Mouse (Mus musculus) CD4-positive helper T cell, adult 2 months (primary cell): Measurements from ENCODE around the gene D8Ertd738e.

Experiments
- DNase-seq: peaks from one replicate; pipeline ENCODE4 v3.0.0-alpha.2; 2012; ENCODE audit warnings: low read depth, missing footprints, low spot score

Gene D8Ertd738e

GRCm38 (mm10) chr8:84249257-84250170 lies at the start of gene D8Ertd738e:
TSS of gene D8Ertd738e (minus strand) at chr8:84249719.
- peak; percentile 96 for DNase-seq

DNA sequence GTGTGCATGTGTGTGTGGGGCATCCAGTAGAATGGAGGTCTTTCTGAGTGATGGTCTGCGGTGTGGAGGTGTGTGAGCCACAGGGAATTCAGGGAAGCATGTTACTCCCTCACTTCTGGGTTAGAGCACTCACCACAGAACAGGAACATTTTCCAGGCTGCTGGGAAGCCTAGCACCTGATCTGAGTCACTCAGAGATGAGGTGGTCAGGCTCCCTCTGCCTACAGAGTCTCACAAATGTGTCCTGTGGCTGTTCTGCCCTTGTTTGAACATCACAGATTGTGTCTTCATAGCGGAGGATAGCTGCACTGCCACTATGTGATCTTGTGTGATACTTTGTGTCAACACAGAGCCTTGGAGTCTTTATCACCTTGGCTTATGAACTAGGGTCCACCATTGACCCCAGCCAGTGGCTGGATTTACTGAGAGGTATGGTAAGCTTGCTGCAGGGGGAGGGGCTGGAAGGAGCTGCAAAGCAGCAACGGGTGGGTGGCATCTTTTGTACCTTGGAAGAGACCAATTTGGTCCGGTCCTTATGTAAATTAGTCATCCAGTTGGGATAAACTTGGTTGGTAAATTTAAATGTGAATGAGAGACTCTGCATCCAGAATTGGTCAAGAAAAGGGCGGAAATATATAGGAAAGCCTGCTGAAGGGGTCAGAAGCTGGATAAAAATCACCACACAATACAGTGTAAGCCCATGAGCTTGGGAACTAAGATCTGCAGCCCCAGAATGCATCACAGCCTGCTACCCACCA lies 47.7 kb upstream of the D8Ertd738e start:
- DNase-seq, result no peak

- peak; percentile 59 for DNase-seq
Measured at GRCm38 (mm10) chr8:84291688-84292087, 42.2 kb upstream of the D8Ertd738e start.

- DNase-seq, result no peak
Measured at GRCm38 (mm10) chr8:84291086-84291485, 41.6 kb upstream of the D8Ertd738e start.

DNA sequence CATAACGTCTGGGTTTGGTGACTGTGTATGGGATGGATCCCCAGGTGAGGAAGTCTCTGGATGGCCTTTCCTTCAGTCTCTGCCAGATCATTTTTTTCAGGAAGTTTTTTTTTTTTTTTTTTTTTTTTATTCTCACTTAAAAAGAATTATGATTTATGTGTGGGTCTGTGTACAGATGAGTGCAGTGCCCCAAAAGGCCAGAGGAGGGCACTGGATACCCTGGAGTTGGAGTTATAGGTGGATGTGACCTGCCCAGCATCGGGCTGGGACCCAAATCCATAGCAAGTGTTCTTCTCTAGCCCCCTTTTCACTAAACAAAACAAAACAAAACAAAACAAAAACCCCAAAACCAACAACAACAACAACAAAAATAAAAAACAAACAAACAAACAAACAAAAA lies 39.4 kb upstream of the D8Ertd738e start:
- DNase-seq, result peak; percentile 16

DNA sequence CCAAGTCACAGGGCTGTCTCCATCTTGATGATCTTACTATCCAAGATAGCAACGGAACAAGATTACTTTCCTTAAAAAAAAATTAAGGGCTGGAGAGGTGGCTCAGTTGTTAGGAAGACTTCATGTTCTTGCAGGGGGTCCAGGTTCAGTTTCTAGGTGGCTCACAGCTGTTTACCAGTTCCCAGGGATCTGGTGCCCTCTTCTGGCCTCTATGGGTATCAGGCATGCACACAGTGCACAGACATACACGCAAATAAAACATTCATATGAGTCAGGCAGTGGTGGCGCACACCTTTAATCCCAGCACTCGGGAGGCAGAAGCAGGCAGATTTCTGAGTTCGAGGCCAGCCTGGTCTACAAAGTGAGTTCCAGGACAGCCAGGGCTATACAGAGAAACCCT lies 36.1 kb upstream of the D8Ertd738e start:
- peak; percentile 53 for DNase-seq

DNA sequence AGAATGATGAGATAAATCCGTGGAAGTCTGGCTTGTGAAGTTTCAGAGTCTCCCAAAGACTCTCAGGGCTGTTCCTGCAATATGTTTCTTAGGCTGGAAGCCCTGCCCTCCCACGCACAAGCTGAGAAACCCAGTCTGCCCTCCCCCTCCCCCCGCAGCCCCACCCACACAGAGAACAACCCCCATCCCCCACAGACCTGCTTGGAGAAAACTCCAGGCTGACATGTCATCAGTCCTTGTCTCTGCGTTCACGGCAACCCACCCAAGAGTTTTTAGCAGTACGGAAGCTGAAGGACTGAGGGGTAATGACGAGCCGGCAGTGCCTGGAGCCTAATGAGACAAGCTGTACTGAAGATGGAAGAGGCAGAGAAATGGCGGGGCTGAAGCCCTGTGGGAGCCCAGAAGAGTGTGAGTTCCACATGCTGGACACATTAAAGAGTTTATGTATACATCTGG lies 35.1 kb upstream of the D8Ertd738e start:
- no peak for DNase-seq

DNA sequence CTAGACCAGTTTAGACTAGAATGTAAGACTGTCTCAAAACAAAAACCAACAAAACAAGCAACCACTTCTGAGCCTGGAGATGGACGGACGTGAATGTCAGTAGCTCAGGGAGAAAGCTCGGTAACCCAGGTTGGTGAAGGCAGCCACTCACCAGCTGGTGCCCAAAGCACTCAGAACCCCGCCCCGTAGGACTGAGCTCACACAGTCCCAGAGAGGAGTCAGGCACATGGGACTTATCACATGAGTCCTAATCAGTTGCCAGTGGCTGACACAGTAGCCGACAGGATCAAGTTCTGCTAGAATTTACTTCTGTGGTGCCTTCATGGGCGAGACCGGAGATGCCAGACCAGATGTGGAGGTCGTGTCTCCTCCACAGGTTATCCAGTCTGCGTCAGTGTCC lies 31.3 kb upstream of the D8Ertd738e start:
- DNase-seq, result no peak

- DNase-seq, result no peak
Measured at GRCm38 (mm10) chr8:84276447-84276846, 26.9 kb upstream of the D8Ertd738e start.

DNA sequence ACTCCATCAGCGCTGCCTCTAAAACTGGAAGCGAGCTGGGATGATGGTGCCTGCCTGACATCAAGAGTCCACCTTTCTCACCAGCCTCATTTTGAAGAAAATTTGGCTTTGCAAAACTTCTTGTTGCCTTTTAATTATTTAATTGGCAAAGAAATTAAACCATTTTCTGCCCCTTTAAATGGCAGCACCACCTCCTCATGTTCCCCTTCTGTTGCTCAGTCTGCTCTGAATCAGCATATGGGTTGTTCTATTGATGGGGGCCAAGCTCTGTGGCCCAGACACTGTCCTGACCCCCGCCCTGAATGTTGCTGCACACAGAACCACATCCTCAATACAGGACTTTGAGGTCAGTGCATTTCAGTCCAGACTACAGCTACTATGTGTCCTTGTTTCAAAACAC lies 24.4 kb upstream of the D8Ertd738e start:
- no peak for DNase-seq

GRCm38 (mm10) chr8:84272302-84272701 lies 22.8 kb upstream of the D8Ertd738e start:
- DNase-seq, result no peak

- peak; percentile 100 for DNase-seq
Measured at GRCm38 (mm10) chr8:84269950-84270773, 20.6 kb upstream of the D8Ertd738e start, which contains the start of gene Ccdc130. TSS of gene Ccdc130 (minus strand) at chr8:84270380.

GRCm38 (mm10) chr8:84261098-84261497 lies 11.6 kb upstream of the D8Ertd738e start:
- no peak for DNase-seq

GRCm38 (mm10) chr8:84256822-84257610 lies 7.5 kb upstream of the D8Ertd738e start, which contains the start of gene Mri1:
TSS of gene Mri1 (minus strand) at chr8:84257326.
- DNase-seq, result peak; percentile 94

- peak; percentile 87 for DNase-seq
Measured at GRCm38 (mm10) chr8:84256458-84256821, 6.9 kb upstream of the D8Ertd738e start.

DNA sequence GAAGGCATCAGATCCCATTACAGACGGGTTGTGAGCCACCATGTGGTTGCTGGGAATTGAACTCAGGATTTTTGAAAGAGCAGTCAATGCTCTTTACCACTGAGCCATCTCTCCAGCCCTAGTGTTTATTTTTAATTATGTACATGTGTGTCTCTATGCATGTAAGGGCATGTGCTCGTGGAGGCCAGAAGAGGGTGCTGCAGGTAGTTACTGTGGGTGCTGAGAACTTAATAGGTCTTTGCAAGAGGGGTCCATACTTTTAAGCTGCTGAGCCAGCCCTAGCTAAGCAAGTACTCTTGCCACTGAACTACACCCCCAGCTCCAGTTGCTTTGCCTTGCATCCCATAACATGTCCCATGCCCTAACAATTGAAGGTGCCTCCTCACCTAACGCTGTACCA lies 6.3 kb upstream of the D8Ertd738e start:
- DNase-seq, result peak; percentile 31

GRCm38 (mm10) chr8:84241821-84242220 lies 7.7 kb downstream of the D8Ertd738e start:
- no peak for DNase-seq

DNA sequence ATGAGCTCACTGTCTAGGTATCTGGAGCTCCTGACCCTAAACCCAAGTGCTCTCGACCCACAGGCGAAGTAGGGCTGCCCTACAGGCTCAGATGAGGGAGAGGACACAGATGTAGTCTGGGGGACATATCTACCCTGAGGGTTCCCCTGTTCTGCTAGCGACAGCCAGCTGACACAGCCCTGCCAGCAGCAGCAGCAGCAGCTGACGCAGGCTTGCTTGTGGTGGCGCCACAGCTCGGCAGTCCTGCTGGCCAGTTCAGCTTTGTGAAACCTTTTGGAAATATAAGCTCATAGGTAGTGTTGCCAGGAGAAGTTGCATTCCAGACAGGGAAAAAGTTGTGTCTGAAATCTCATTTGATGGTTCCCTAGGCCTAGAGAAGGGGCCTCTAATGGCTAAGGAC lies 8.4 kb downstream of the D8Ertd738e start:
- DNase-seq, result no peak

GRCm38 (mm10) chr8:84237542-84238229 lies 11.8 kb downstream of the D8Ertd738e start:
- DNase-seq, result peak; percentile 78

- peak; percentile 99 for DNase-seq
Measured at GRCm38 (mm10) chr8:84236998-84237473, 12.5 kb downstream of the D8Ertd738e start, which contains the start of gene Zswim4. TSS of gene Zswim4 (minus strand) at chr8:84237055.
